Mouse (Mus musculus) forebrain, embryonic 15.5 days (tissue): ENCODE data around the gene Il27ra. TPM values are rescaled to one million over a fixed set of nuclear protein-coding genes. Genes with fewer than 3 reads are reported as not detected.
A peak's percentile ranks its signal among the peaks of the same experiment; 100 is the strongest.

Experiments used
- ATAC-seq: fragments of 200-750 bp; cut with Nextera tagmentation; replicated peaks from 2 replicates; pipeline ENCODE4 v1.8.0; 2017; ENCODE audit warnings: mild to moderate bottlenecking, moderate TSS enrichment, moderate library complexity
- H3K27ac ChIP-seq: fragments of 300-500 bp; sonication (generic); replicated peaks from 2 replicates; pipeline ENCODE4 v1.5.1; 2015; ENCODE audit warnings: mild to moderate bottlenecking, inconsistent platforms
- H3K27me3 ChIP-seq: fragments of 300-500 bp; sonication (generic); 2 replicates; pipeline ENCODE4 v1.6.1; 2015; ENCODE audit warnings: inconsistent platforms
- H3K36me3 ChIP-seq: fragments of 300-500 bp; sonication (generic); 2 replicates; pipeline ENCODE4 v1.6.1; 2015; ENCODE audit warnings: mild to moderate bottlenecking, inconsistent platforms
- H3K4me1 ChIP-seq: fragments of 300-500 bp; sonication (generic); 2 replicates; pipeline ENCODE4 v1.6.1; 2015; ENCODE audit warnings: inconsistent platforms
- H3K4me2 ChIP-seq: fragments of 300-500 bp; sonication (generic); replicated peaks from 2 replicates; pipeline ENCODE4 v1.6.1; 2015; ENCODE audit warnings: mild to moderate bottlenecking, inconsistent platforms
- H3K4me3 ChIP-seq: fragments of 300-500 bp; sonication (generic); 2 replicates; pipeline ENCODE4 v1.5.1; 2015; ENCODE audit warnings: mild to moderate bottlenecking, inconsistent platforms
- H3K9ac ChIP-seq: fragments of 300-500 bp; sonication (generic); replicated peaks from 2 replicates; pipeline ENCODE4 v1.6.1; 2015; ENCODE audit warnings: mild to moderate bottlenecking, inconsistent platforms
- H3K9me3 ChIP-seq: fragments of 300-500 bp; sonication (generic); 2 replicates; pipeline ENCODE4 v1.6.1; 2016; ENCODE audit warnings: inconsistent platforms
- WGBS: fragments of 180-500 bp; shearing (Covaris S2); methylation state at CpG from one replicate; pipeline ENCODE4 v1.1.7; 2015; ENCODE audit warnings: mixed read lengths; 5-methylcytosine and 5-hydroxymethylcytosine counted together
- polyA plus RNA-seq: library from polyadenylated mRNA; unstranded; fragments of >200 nt; fragmentation: Nextera tagmentation; extraction: Ambion mirVana; gene quantifications from 2 replicates; pipeline ENCODE4 v1.2.1, GENCODE M21; 2015

Il27ra gene
- polyA plus RNA-seq, 1 experiment from 2014 or later, result 0.41 TPM

DNA sequence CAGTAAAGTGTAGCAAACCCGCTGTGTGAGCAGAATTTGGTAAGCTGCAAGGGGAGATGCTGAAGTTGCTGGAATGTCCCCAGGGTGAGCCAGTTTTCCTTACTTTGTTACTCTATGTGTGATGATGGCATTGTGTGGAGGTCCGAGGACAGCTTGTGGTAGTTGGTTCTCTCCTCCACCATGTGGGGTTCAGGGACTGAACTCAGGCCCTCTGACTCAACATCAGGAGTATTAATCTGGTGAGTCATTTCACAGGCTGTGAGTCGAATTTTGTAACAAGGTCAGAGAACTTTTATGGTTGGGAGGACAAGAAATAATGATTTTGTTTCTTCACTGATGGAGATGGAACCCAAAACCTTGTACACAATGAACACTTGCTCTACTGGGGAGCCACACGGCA is 9.6 kb downstream of the Il27ra start:
- H3K4me1 ChIP-seq, result no peaks in the 10 kb centered on the region
- H3K27ac ChIP-seq, result no peak overlapping the region
- H3K9me3 ChIP-seq, result no peaks in the 10 kb centered on the region
- 82% methylated on average over 4 of the region's 4 CpGs for WGBS
- H3K27me3 ChIP-seq, result peaks cover 11% of the 10 kb centered on the region
- H3K4me2 ChIP-seq, result no peak overlapping the region
- no peak for ATAC-seq
- H3K36me3 ChIP-seq, result no peaks in the 10 kb centered on the region
- no peak overlapping the region for H3K4me3 ChIP-seq
- no peak overlapping the region for H3K9ac ChIP-seq

- Histone ChIP-seq H3K27me3 (peaks cover 26% of the 10 kb centered on the region), H3K4me2 (no peak overlapping the region), H3K9me3 (no peaks in the 10 kb centered on the region), H3K4me3 (no peak overlapping the region), H3K4me1 (peaks cover 9% of the 10 kb centered on the region), H3K27ac (no peak overlapping the region), H3K36me3 (no peaks in the 10 kb centered on the region), H3K9ac (no peak overlapping the region)
- 92% methylated on average over 5 of the region's 5 CpGs for WGBS
- no peak for ATAC-seq
Measured at GRCm38 (mm10) chr8:84029272-84029671, 13.1 kb downstream of the Il27ra start.

DNA sequence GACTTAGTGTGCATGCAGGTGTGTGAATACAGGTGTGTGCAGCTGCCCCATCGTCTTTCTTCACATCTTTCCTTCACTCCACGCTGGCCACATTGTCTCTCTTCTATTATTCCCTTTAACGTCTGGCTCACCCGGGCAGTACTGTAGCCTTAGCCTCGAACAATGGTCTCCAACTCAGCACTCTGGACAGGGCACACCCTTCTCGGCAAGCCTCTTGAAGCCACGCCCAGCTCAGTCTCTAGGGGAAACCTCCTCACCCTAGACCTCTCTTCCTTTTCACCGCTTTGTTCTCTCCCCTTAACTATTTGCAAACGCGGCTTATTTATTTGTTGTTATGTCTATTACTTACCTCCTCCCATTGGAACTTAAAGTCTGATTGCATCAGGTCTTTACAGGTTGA is 14.9 kb downstream of the Il27ra start:
- Histone ChIP-seq H3K4me2 (no peak overlapping the region), H3K27me3 (peaks cover 26% of the 10 kb centered on the region), H3K27ac (no peak overlapping the region), H3K4me3 (no peak overlapping the region), H3K9me3 (no peaks in the 10 kb centered on the region), H3K9ac (no peak overlapping the region), H3K4me1 (peaks cover 9% of the 10 kb centered on the region), H3K36me3 (no peaks in the 10 kb centered on the region)
- WGBS, result 9% methylated on average over 10 of the region's 10 CpGs
- no peak for ATAC-seq

GRCm38 (mm10) chr8:84025863-84026262 is 16.5 kb downstream of the Il27ra start:
- Histone ChIP-seq H3K4me1 (peaks cover 9% of the 10 kb centered on the region), H3K9me3 (no peaks in the 10 kb centered on the region), H3K4me2 (peak overlapping the region; percentile 82), H3K36me3 (no peaks in the 10 kb centered on the region), H3K4me3 (peak overlapping the region; percentile 49), H3K9ac (peak overlapping the region; percentile 51), H3K27ac (no peak overlapping the region), H3K27me3 (peaks cover 26% of the 10 kb centered on the region)
- peak; percentile 81 for ATAC-seq
- under 1% methylated on average over 41 of the region's 41 CpGs for WGBS

GRCm38 (mm10) chr8:84024171-84024570 is 18.2 kb downstream of the Il27ra start:
- H3K4me3 ChIP-seq, result no peak overlapping the region
- ATAC-seq, result no peak
- H3K9ac ChIP-seq, result no peak overlapping the region
- H3K27ac ChIP-seq, result no peak overlapping the region
- H3K9me3 ChIP-seq, result no peaks in the 10 kb centered on the region
- H3K4me2 ChIP-seq, result no peak overlapping the region
- H3K4me1 ChIP-seq, result peaks cover 9% of the 10 kb centered on the region
- peaks cover 29% of the 10 kb centered on the region for H3K27me3 ChIP-seq
- no peaks in the 10 kb centered on the region for H3K36me3 ChIP-seq
- WGBS, result 10% methylated on average over 10 of the region's 10 CpGs

- no peak overlapping the region for H3K27ac ChIP-seq
- no peak overlapping the region for H3K4me2 ChIP-seq
- WGBS, result 78% methylated on average over 1 of the region's 1 CpGs
- peaks cover 9% of the 10 kb centered on the region for H3K4me1 ChIP-seq
- ATAC-seq, result no peak
- no peaks in the 10 kb centered on the region for H3K9me3 ChIP-seq
- no peaks in the 10 kb centered on the region for H3K36me3 ChIP-seq
- H3K27me3 ChIP-seq, result peaks cover 29% of the 10 kb centered on the region
- no peak overlapping the region for H3K4me3 ChIP-seq
- no peak overlapping the region for H3K9ac ChIP-seq
Measured at GRCm38 (mm10) chr8:84023631-84024030, 18.8 kb downstream of the Il27ra start.

DNA sequence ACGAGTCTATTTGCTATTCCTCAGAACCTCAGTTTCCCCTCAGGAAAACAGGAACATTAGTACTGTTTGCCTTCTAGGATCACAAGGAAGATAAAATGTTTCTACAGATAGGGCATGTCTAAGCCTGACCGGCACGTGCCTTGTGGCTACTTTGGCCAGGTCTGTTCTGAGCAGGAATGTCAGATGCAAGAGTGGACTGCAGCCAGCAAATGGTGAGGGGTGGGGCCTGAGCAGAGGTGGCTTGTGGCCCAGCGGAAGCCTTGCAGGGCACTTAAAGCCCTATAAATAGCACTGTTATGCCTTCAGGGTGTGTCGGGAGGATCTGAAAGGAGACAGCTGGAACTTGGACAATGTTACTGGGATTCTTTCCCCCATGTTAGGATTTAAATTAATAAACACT is 19.3 kb downstream of the Il27ra start:
- Histone ChIP-seq H3K4me3 (no peak overlapping the region), H3K9ac (no peak overlapping the region), H3K4me2 (no peak overlapping the region), H3K36me3 (no peaks in the 10 kb centered on the region), H3K9me3 (no peaks in the 10 kb centered on the region), H3K27me3 (peaks cover 26% of the 10 kb centered on the region), H3K4me1 (peaks cover 9% of the 10 kb centered on the region), H3K27ac (no peak overlapping the region)
- ATAC-seq, result no peak
- WGBS, result 68% methylated on average over 5 of the region's 5 CpGs

- no peaks in the 10 kb centered on the region for H3K36me3 ChIP-seq
- H3K4me2 ChIP-seq, result no peak overlapping the region
- no peak overlapping the region for H3K27ac ChIP-seq
- H3K9me3 ChIP-seq, result no peaks in the 10 kb centered on the region
- WGBS, result 45% methylated on average over 12 of the region's 12 CpGs
- no peak for ATAC-seq
- H3K4me3 ChIP-seq, result no peak overlapping the region
- H3K9ac ChIP-seq, result no peak overlapping the region
- peaks cover 9% of the 10 kb centered on the region for H3K4me1 ChIP-seq
- peaks cover 13% of the 10 kb centered on the region for H3K27me3 ChIP-seq
Measured at GRCm38 (mm10) chr8:84021569-84021968, 20.8 kb downstream of the Il27ra start.

GRCm38 (mm10) chr8:84021096-84021495 is 21.3 kb downstream of the Il27ra start, which contains the start of gene Palm3:
TSS of gene Palm3 (plus strand) at chr8:84021471.
- H3K36me3 ChIP-seq, result no peaks in the 10 kb centered on the region
- 11% methylated on average over 18 of the region's 18 CpGs for WGBS
- peaks cover 5% of the 10 kb centered on the region for H3K4me1 ChIP-seq
- H3K27ac ChIP-seq, result no peak within 1 kb of the TSS
- H3K9me3 ChIP-seq, result no peaks in the 10 kb centered on the region
- H3K9ac ChIP-seq, result no peak within 1 kb of the TSS
- ATAC-seq, result no peak
- H3K27me3 ChIP-seq, result peaks cover 8% of the 10 kb centered on the region
- no peak within 1 kb of the TSS for H3K4me3 ChIP-seq
- H3K4me2 ChIP-seq, result no peak within 1 kb of the TSS

- Histone ChIP-seq H3K4me3 (no peak overlapping the region), H3K4me2 (no peak overlapping the region), H3K4me1 (no peaks in the 10 kb centered on the region), H3K9ac (no peak overlapping the region), H3K27ac (no peak overlapping the region), H3K27me3 (peaks cover 6% of the 10 kb centered on the region), H3K36me3 (no peaks in the 10 kb centered on the region), H3K9me3 (no peaks in the 10 kb centered on the region)
- no peak for ATAC-seq
- 89% methylated on average over 9 of the region's 9 CpGs for WGBS
Measured at GRCm38 (mm10) chr8:84019738-84020137, 22.7 kb downstream of the Il27ra start.

DNA sequence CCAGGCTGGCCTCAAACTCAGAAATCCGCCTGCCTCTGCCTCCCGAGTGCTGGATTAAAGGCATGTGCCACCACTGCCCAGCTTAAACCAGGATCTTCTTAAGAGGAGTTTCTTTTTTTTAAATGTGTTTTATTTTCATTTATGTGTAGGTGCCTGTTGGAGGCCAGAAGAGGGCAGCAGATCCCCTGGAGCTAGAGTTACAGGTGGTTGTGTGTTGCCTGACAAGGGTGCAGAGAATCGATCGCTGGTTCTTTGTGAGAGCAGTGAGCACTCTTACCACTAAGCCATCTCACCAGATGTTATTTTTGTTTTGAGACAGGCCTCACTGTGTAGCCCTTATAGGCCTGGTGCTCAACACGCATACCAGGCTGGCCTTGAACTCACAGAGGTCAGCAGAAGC is 26.6 kb downstream of the Il27ra start:
- Histone ChIP-seq H3K27me3 (peaks cover 37% of the 10 kb centered on the region), H3K27ac (no peak overlapping the region), H3K4me1 (peaks cover 18% of the 10 kb centered on the region), H3K4me3 (no peak overlapping the region), H3K36me3 (no peaks in the 10 kb centered on the region), H3K9ac (no peak overlapping the region), H3K4me2 (no peak overlapping the region), H3K9me3 (no peaks in the 10 kb centered on the region)
- no peak for ATAC-seq
- WGBS, result 95% methylated on average over 5 of the region's 5 CpGs

DNA sequence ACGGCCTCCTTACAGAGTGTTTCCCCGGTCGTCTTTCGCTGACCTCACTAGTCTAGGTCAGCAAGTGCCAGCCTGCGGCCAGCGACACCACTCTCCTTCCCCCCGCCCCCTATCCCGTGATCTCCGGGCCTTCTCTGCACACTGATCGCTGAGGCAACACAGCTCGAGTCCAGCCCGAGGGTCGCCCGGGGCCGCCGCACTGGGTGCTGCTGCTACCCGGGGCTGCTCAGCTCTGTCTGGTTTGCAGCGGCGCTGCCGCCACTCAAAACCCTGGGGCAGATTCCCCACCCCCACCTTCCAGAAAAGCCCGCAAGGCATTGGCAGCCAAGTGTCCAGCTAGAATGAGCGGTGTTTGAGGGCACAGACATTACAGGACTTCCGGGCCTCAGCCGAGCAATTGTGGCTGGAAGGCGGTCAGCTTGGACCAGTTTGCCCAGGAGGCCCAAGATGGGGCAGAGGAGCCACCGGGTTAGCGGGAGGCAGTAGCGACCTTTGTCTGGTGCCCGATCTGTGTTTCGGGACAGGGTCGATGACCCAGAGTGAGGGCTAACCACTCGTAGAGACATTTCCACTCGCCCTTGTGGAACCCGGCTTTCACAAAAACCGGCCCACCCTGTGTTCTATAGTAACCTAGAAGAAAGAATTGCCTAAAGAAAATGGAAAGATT is 29.8 kb downstream of the Il27ra start:
- ATAC-seq, result no peak
- H3K27me3 ChIP-seq, result peaks cover 43% of the 10 kb centered on the region
- H3K36me3 ChIP-seq, result no peaks in the 10 kb centered on the region
- H3K9ac ChIP-seq, result no peak overlapping the region
- H3K27ac ChIP-seq, result no peak overlapping the region
- 4% methylated on average over 34 of the region's 35 CpGs for WGBS
- peak overlapping the region; percentile 48 for H3K4me3 ChIP-seq
- H3K4me2 ChIP-seq, result peak overlapping the region; percentile 92
- H3K4me1 ChIP-seq, result peaks cover 23% of the 10 kb centered on the region
- no peaks in the 10 kb centered on the region for H3K9me3 ChIP-seq
